Mouse (Mus musculus) monocyte, adult 59 days (primary cell): ENCODE measurements around the gene Uchl1. TPM values are rescaled to one million over a fixed set of nuclear protein-coding genes. Genes with fewer than 3 reads are reported as not detected.

Experiments used
- total RNA-seq, 2 experiments: library from RNA; stranded (reverse); gene quantifications; one replicate each; pipeline ENCODE4 v1.2.4; 2023

The Uchl1 gene
- total RNA-seq = not detected

DNA sequence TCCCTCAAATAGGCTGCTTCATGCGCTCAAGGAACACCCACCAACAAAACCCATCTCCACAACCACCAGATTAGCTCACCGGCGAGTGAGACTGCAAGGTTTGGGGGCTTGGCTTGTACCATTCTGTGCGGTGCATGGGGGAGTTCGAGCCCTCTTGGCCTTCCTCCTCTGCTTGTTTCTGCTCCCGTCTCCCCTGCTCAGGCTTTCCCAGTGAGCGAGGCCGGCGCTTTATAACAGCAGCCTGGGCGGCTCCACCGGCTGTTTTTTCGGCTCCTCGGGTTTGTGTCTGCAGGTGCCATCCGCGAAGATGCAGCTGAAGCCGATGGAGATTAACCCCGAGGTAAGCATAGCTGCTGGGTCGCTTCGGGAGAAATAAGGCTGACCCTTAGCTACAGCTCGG is at the start of gene Uchl1:
Gene Uchl1 (plus strand): TSS at position 109 of the 400 bp plus-strand sequence.

Other genes with a start within 250 kb of the Uchl1 start
- 1 to 10 TPM in 1 of 2 experiments, under 1 TPM in 1; 0.12 to 1.3 TPM for gene Apbb2, start 57.3 kb upstream of the Uchl1 start, total RNA-seq
- gene Limch1, start 69.7 kb downstream of the Uchl1 start, total RNA-seq = under 1 TPM in 1 of 2 experiments, not detected in 1; 0.42 TPM